25 mouse cellular contexts compared by ENCODE assay signal in genomic region chr5:138981921-138982320, GRCm38 (mm10). TPM values are rescaled to one million over a fixed set of nuclear protein-coding genes. Genes with fewer than 3 reads are reported as not detected.
DNase-seq lines count a peak whose midpoint lies in the region; ATAC-seq and TF ChIP-seq lines count a peak whose summit lies in the region.
"Had no signal": no experiment of that assay in that cellular context is flagged by ENCODE, and none has a peak within 500 bp of the region (broad histone marks: within the 10 kb centered on the region; RNA-seq: fewer than 3 reads in every experiment).

No protein-coding gene starts in this region.

- no peak overlapping the region for H3K9ac ChIP-seq in kidney, postnatal 0 days (ENCODE audit: low read depth, low read length)
- H3K9ac ChIP-seq: embryonic facial prominence, embryonic 13.5 days; embryonic facial prominence, embryonic 15.5 days; forebrain, embryonic 12.5 days had no signal

- peak; percentile 14; the same call in 1 of the 2 replicates for ATAC-seq in kidney, postnatal 0 days (replicated peaks; ENCODE audit: low FRiP score, low read depth)
- peak; percentile 51 for ATAC-seq in CD4-positive, CD25-positive, alpha-beta regulatory T cell, adult 4 months
- peak; percentile 68 for ATAC-seq in inflammation-experienced regulatory T-cells, adult 6 months
- ATAC-seq: forebrain, embryonic 14.5 days; forebrain, embryonic 16.5 days had no signal

- H3K4me2 ChIP-seq in kidney, postnatal 0 days (ENCODE audit: low read length): no peak overlapping the region
- H3K4me2 ChIP-seq: embryonic facial prominence, embryonic 13.5 days; embryonic facial prominence, embryonic 15.5 days; forebrain, embryonic 12.5 days had no signal

- H3K27me3 ChIP-seq in kidney, postnatal 0 days (ENCODE audit: insufficient read depth, low read length): no peaks in the 10 kb centered on the region
- H3K27me3 ChIP-seq: embryonic facial prominence, embryonic 13.5 days; embryonic facial prominence, embryonic 15.5 days; forebrain, embryonic 12.5 days had no signal

- no peaks in the 10 kb centered on the region for H3K9me3 ChIP-seq in kidney, postnatal 0 days (replicated peaks; ENCODE audit: low read length)
- H3K9me3 ChIP-seq: embryonic facial prominence, embryonic 13.5 days; embryonic facial prominence, embryonic 15.5 days; forebrain, embryonic 10.5 days; forebrain, embryonic 12.5 days had no signal

- H3K27ac ChIP-seq in kidney, postnatal 0 days: no peak overlapping the region
- H3K27ac ChIP-seq: embryonic facial prominence, embryonic 13.5 days; embryonic facial prominence, embryonic 15.5 days; forebrain, embryonic 10.5 days; forebrain, embryonic 12.5 days had no signal

- WGBS in kidney, postnatal 0 days: 63% methylated on average over 6 of the region's 9 CpGs

- DNase-seq in heart, adult 11 months: peak; percentile 79
- no peak for DNase-seq in heart, postnatal 25 days (ENCODE audit: low spot score)
- DNase-seq in kidney, postnatal 0 days (ENCODE audit: low spot score): no peak
- no peak for DNase-seq in kidney, postnatal 10 days
- no peak for DNase-seq in right cerebral cortex, postnatal 14 days
- DNase-seq in thymus, postnatal 25 days: no peak
- DNase-seq: adrenal gland, adult 8-10 months; adrenal gland, postnatal 14 days; adrenal gland, postnatal 36 days; B cell, adult 2 months; cerebellum, adult 11-12 months; cerebellum, adult 2 months; cerebellum, adult 9-10 months; cerebellum, postnatal 10 days; cerebellum, postnatal 25 days had no signal

- H3K36me3 ChIP-seq in kidney, postnatal 0 days (ENCODE audit: insufficient read depth, low read length): peaks cover 40% of the 10 kb centered on the region

- H3K4me3 ChIP-seq in kidney, postnatal 0 days (replicated peaks; ENCODE audit: low read depth, low read length): no peak overlapping the region
- H3K4me3 ChIP-seq: embryonic facial prominence, embryonic 13.5 days; embryonic facial prominence, embryonic 15.5 days; erythroblast, embryonic 14.5 days; forebrain, embryonic 10.5 days; forebrain, embryonic 12.5 days had no signal

- H3K4me1 ChIP-seq in kidney, postnatal 0 days (replicated peaks; ENCODE audit: insufficient read depth, low read length): peaks cover 23% of the 10 kb centered on the region; the same call in 1 of the 2 replicates
- H3K4me1 ChIP-seq: forebrain, embryonic 12.5 days had no signal

- intact Hi-C loops in heart, postnatal 25 days (cut with DNase I): no loop called here

- no peak for TF ChIP-seq CTCF in kidney, postnatal 0 days (IDR thresholded peaks at IDR 0.05; ENCODE audit: low read depth)

RNA-seq across cellular contexts. Expression of gene Pdgfa, which starts 15.2 kb away (rescaled TPM):
- total RNA-seq in heart, postnatal 25 days (2021): 10 to 100 TPM; 23.3 to 27.2 TPM
- polyA plus RNA-seq in kidney, postnatal 0 days (2015; fragmentation: Nextera tagmentation; extraction: Ambion mirVana): 75.2 and 77.7 TPM in 2 replicates
- not detected for polyA plus RNA-seq in CD4-positive, CD25-positive, alpha-beta regulatory T cell, adult 4 months (2017; shearing (Covaris generic))
- under 1 TPM in 1 of 3 experiments, not detected in 2; 0.35 TPM for polyA plus RNA-seq in inflammation-experienced regulatory T-cells, adult 6 months (2017; shearing (Covaris generic))
- total RNA-seq: MEL had no signal

Comparison
In these comparisons a context has a peak if more than half of its experiments do, and no peak if none do; other contexts are left out.
1. ATAC-seq: peak in every context shown above with its lines; median percentile 68 in inflammation-experienced regulatory T-cells, adult 6 months; 51 in CD4-positive, CD25-positive, alpha-beta regulatory T cell, adult 4 months; 14 in kidney, postnatal 0 days.
2. RNA of gene Pdgfa, which starts 15.2 kb away (polyA plus RNA-seq): 75.2 to 77.7 TPM in kidney, postnatal 0 days; not detected in CD4-positive, CD25-positive, alpha-beta regulatory T cell, adult 4 months and 0.35 TPM in inflammation-experienced regulatory T-cells, adult 6 months; every median in the first group is over 10 times any median in the second.